Mouse (Mus musculus) CD4-positive, CD25-positive, alpha-beta regulatory T cell (primary cell): ENCODE results near the gene Il18. TPM values are rescaled to one million over a fixed set of nuclear protein-coding genes. Genes with fewer than 3 reads are reported as not detected.

Experiments
- polyA plus RNA-seq: library from polyadenylated mRNA; unstranded; fragments of 100-300 nt; shearing (Covaris generic); gene quantifications from one replicate; pipeline ENCODE4 v1.2.1, GENCODE M21; 2017

Il18 gene
- polyA plus RNA-seq, result 3.1 TPM

DNA sequence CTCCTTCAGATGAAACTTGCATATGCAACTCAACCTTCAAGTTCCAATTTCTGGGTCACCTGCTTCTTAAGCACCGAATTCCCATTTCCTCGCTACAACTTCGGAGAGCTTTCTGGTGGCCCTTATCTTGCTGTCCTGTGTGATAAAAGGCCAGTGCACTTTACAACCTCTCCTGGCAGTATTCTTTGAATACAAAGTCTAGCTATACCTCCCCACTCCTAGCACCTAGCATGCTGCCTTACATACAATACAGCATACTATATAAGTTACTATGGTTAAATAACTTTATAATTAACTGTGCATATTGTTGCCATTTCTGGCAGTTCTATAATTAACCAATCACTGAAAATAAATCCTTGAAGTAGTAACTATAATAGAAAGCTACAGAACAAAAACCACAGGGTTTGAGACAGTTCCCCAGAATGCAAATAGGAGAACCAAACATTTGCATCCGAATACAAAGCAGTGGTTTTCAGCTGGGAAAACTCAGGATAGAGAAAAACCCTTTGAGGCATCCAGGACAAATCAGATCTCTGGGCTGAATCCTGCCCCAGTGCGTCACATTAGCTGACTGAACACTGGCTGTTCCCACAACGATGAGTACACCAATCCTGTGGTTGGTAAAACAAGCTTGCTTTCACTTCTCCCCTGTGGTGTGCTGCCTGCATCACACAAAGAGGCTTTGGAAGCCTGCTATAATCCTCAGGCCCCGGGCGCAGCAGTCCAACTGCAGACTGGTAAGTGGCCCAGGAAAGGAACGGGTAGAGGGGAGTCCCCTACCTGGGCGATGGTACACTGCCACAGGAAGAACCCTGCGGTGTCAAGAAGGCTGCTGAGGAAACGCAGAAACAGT, at the start of gene Il18:
Gene Il18 (plus strand): TSS at position 587 of the 853 bp plus-strand sequence.

DNA sequence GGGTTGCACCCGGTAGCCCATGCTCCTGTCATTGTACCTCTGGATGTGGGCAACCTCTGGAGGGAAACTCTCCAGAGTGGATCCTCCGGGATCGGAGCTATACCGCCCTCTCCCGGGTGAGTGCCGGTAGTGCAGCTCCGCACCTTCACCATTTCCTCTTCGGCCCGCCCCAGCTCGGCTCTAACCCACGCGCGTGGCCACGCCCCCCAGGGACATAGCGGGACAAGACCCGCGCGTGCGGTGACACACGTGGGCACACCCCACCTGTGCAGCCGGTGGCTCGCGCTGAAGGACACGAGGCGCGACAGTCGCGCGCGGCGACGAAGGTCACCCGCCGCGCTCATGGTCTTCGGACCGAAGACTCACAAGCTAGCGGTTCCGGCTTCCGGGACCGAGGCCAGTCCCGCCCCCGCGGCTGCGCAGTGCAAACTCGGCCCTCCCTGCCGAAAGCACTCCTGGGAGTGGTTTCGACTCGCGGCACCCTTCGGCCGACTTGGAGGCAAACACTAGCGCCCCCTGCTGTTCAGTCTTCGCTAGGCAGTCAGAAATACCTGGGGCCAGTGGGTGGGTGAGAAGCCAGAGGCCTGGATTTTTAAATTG, 26.2 kb upstream of the Il18 start, which contains the start of gene Pts:
Gene Pts (minus strand): TSS at position 432 of the 600 bp plus-strand sequence.

DNA sequence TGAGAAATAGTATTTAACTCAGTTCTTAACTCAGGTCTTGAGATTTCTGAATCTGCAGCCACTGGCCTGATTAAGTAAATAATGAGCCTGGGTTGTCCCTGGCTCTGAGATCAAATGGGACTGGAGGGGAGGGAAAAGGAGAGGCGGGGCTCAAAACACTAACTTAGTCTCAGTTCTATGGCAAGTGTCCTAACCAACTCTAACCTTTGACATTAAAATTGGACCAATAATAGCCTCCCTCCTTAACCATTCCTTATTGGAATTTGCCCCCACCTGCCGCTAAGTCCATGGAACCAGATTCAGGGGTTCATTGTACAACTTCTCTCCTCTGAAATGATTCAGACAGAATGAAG, 443 bp downstream of the Il18 start, which contains the start of gene Bco2:
Gene Bco2 (minus strand): TSS at position 88 of the 353 bp plus-strand sequence.

GRCm38 (mm10) chr9:50561145-50561917, 6.7 kb downstream of the Il18 start, which contains the start of gene Tex12:
TSS of gene Tex12 (minus strand) at chr9:50561325.

GRCm38 (mm10) chr9:50603189-50603997, 48.8 kb downstream of the Il18 start, which contains the start of the genes Sdhd and Timm8b:
TSS of gene Sdhd (minus strand) at chr9:50603812.
TSS of gene Timm8b (plus strand) at chr9:50603910.

GRCm38 (mm10) chr9:50616766-50617603, 62.4 kb downstream of the Il18 start, which contains the start of the genes Pih1d2 and Nkapd1:
TSS of gene Pih1d2 (plus strand) at chr9:50617321.
TSS of gene Nkapd1 (minus strand) at chr9:50617464.

Other genes starting within 250 kb of the Il18 start
- 581 TPM for gene Rpl10-ps3, start 209.9 kb upstream of the Il18 start, polyA plus RNA-seq
- 0.17 TPM for gene Plet1, start 60.3 kb upstream of the Il18 start, polyA plus RNA-seq
- 135 TPM for gene Pts, start 26.1 kb upstream of the Il18 start, polyA plus RNA-seq
- gene Bco2, start 354 bp downstream of the Il18 start, polyA plus RNA-seq, result 0.68 TPM
- gene Tex12, start 6.5 kb downstream of the Il18 start, polyA plus RNA-seq, result 0.18 TPM
- gene Sdhd, start 49.0 kb downstream of the Il18 start, polyA plus RNA-seq, result 161 TPM
- 99.1 TPM for gene Timm8b, start 49.1 kb downstream of the Il18 start, polyA plus RNA-seq
- gene Pih1d2, start 62.5 kb downstream of the Il18 start, polyA plus RNA-seq, result not detected
- gene Nkapd1, start 62.6 kb downstream of the Il18 start, polyA plus RNA-seq, result 24.1 TPM
- gene Dlat, start 105.0 kb downstream of the Il18 start, polyA plus RNA-seq, result 44.4 TPM
- gene Dixdc1, start 184.7 kb downstream of the Il18 start, polyA plus RNA-seq, result 0.26 TPM
- gene 2310030G06Rik, start 191.7 kb downstream of the Il18 start, polyA plus RNA-seq, result not detected
- gene Cryab, start 196.5 kb downstream of the Il18 start, polyA plus RNA-seq, result not detected
- not detected for gene Hspb2, start 197.5 kb downstream of the Il18 start, polyA plus RNA-seq
- 7.4 TPM for gene Fdxacb1, start 213.4 kb downstream of the Il18 start, polyA plus RNA-seq
- gene Alg9, start 220.2 kb downstream of the Il18 start, polyA plus RNA-seq, result 25.6 TPM
- 16.7 TPM for gene 1110032A03Rik, start 220.7 kb downstream of the Il18 start, polyA plus RNA-seq